Mouse (Mus musculus) gastrocnemius, adult 2 months (tissue): ENCODE measurements around the gene Cdc14a. TPM values are rescaled to one million over a fixed set of nuclear protein-coding genes. Genes with fewer than 3 reads are reported as not detected.
"Not testable (repeated sequence)": the region's sequence is repeated elsewhere in the genome, so short reads cannot be mapped to it uniquely, and the experiment has no call there.

Experiments
- DNase-seq: peaks from one replicate; pipeline ENCODE4 v3.0.0; 2022
- H3K27ac ChIP-seq: fragments of 200-600 bp; 2 replicates; pipeline ENCODE4 v1.8.1; 2022; ENCODE audit warnings: mild to moderate bottlenecking
- H3K4me3 ChIP-seq: fragments of 200-600 bp; 2 replicates; pipeline ENCODE4 v1.8.1; 2022; ENCODE audit warnings: mild to moderate bottlenecking, moderate library complexity
- CTCF ChIP-seq: fragments of 200-600 bp; IDR thresholded peaks from 2 replicates; pipeline ENCODE4 v1.8.1; 2022; ENCODE audit warnings: antibody characterized with exemption, mild to moderate bottlenecking, moderate library complexity
- intact Hi-C: fragments of 180-260 bp; cut with DNase I; formaldehyde crosslinking; loops from one replicate; pipeline ENCODE4 v1.15.1; 2025
- total RNA-seq, 2 experiments: library from RNA; stranded (reverse); gene quantifications; 2 replicates each; pipeline ENCODE4 v1.2.3; 2021

Cdc14a gene
- total RNA-seq, 2 experiments from 2014 or later = 19.3 to 28.5 TPM

GRCm38 (mm10) chr3:116355026-116355788, 68.6 kb downstream of the Cdc14a start:
- no peak for TF ChIP-seq CTCF
- intact Hi-C loops = no loop called here
- DNase-seq = no peak
- peak overlapping the region; percentile 43; the same call in 1 of the 2 replicates for H3K27ac ChIP-seq
- no peak overlapping the region for H3K4me3 ChIP-seq

DNA sequence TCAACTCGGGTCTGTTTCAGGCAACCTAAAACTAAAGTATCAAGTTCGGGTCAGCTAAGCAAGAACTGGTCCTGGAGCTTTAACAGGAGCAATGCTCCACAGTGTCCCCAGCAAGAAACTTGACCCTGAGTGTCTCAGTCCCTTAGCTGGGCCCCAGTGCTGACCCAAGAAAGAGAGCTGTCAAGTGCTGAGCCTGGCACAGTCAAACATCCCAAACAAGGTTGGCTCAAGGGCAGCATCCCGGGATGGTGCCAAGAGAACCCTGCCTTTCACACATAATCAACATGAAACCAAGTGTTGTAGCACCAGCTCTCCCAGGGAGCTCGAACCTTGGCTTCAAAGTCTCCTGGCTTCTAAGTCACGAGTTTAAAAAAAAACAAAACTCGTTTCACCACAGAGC, 71.3 kb downstream of the Cdc14a start:
- H3K4me3 ChIP-seq = peak overlapping the region; percentile 40
- H3K27ac ChIP-seq = peak overlapping the region; percentile 82
- DNase-seq = peak; percentile 88
- intact Hi-C loops = loop anchor here (5.0 kb wide), 1 partner anchor 45 kb away; no protein-coding TSS in a partner anchor
- TF ChIP-seq CTCF = no peak

DNA sequence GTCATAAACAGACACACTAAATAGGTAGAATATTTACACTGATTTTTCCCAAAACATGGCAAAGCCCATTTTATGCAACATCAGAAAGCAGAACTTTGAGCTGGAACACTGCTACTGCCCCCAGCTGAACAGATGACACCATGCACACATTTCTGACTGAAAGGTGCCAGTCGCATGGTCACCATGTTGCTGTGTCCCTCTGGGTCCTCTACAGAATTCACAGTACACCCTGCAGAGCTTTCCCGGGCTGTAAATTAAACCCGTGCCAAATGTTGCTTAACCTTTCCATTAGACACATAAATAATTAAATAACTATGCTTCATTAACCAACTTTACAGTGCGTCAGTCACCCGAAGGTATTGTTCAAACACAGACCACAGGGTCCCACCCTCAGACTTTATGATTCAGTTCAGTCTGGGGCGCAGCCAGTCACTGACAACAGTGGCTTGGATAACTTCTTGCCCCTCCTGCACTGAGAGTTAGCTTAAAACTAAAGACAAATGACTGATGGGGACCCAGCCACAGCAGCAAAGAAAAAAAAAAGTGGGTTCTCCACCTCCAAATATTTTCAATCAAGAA, 73.4 kb downstream of the Cdc14a start:
- no peak overlapping the region for H3K4me3 ChIP-seq
- no peak for TF ChIP-seq CTCF
- peak overlapping the region; percentile 82; the same call in 1 of the 2 replicates for H3K27ac ChIP-seq
- DNase-seq = no peak
- intact Hi-C loops = loop anchor here (5.0 kb wide), 1 partner anchor 47 kb away; no protein-coding TSS in a partner anchor

GRCm38 (mm10) chr3:116347571-116347970, 76.3 kb downstream of the Cdc14a start:
- H3K4me3 ChIP-seq, DNase-seq, H3K27ac ChIP-seq, intact Hi-C loops: not testable (repeated sequence)

- Histone ChIP-seq H3K4me3 (no peak overlapping the region), H3K27ac (no peak overlapping the region)
- no peak for DNase-seq
- intact Hi-C loops = no loop called here
- TF ChIP-seq CTCF = no peak
Observed at GRCm38 (mm10) chr3:116345245-116345644, 78.6 kb downstream of the Cdc14a start.

DNA sequence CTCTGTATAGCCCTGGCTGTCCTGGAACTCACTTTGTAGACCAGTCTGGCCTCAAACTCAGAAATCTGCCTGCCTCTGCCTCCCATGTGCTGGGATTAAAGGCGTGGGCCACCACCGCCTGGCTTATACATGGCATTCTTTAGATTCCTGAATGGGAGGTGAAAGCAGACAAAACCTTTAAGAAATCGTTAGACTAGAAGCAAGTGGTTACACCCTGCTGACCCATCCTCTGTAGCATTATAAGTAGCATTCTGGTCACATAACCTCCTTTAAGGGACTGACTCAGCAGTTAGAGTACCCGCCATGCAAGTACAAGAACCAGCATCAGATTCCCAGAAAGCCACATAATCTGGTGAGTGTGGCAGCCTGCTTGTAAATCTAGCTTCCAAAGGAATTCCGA, 81.6 kb downstream of the Cdc14a start:
- DNase-seq = no peak
- intact Hi-C loops = no loop called here
- Histone ChIP-seq H3K27ac (peak overlapping the region; percentile 43; the same call in 1 of the 2 replicates), H3K4me3 (no peak overlapping the region)
- TF ChIP-seq CTCF = no peak

DNA sequence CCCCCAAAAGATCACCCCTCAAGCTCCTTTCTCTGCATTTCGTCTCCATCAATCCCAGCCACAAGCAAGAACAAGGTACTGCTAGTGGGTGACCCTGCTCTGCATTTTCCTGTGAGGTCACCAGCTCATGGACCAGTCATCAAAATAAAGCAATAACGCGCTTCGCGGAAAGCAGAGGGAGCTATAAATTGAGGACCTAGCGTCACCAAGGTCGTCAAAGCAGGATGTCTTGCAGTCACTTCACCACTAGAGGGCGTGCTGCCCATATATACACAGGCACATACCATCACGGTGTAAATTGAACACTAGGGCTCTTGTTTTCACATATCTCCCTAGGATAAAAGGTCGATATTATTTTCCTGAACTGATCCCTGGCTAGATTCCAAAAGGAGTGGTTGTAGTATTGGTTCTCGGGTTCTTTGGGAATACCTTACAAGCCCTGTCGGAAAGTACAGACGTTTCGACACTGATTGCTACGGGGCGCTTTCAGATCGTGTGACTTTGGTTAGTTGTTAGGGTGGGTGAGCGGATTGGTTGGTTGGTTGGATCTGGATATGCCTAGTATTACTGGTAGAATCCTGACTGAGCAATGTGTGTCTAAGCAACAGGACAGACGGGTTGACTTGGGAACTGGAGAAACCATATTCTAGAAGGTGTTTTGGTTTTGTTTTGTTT, 82.7 kb downstream of the Cdc14a start:
- intact Hi-C loops = loop anchor here (2.0 kb wide), 1 partner anchor 84 kb away; the partner anchor contains the start of gene Cdc14a
- Histone ChIP-seq H3K27ac (peak overlapping the region; percentile 72), H3K4me3 (peak overlapping the region; percentile 58)
- TF ChIP-seq CTCF = peak; percentile 94
- DNase-seq = peak; percentile 79

DNA sequence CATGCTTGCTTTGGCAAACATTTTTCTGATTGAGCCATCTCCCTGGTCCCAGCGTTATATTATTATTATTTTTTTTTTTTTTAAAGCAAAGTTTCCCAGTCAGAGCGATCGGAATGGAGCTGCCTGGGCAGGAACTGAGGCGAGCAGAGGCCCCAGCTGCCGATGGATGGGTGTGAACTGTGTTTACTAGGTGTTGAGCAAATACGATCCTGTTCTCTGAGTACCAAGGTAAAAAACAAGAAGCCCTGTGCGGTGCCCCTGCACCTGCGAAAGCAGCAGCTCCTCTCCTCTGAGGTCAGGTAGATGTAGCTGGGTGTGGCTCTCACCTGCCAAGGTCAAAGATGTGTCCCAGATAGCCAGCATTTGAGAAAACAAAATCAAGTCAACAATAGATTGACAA, 83.6 kb downstream of the Cdc14a start:
- no peak for DNase-seq
- TF ChIP-seq CTCF = no peak
- intact Hi-C loops = loop anchor here (2.0 kb wide), 1 partner anchor 85 kb away; the partner anchor contains the start of gene Cdc14a
- no peak overlapping the region for H3K27ac ChIP-seq
- H3K4me3 ChIP-seq = no peak overlapping the region

DNA sequence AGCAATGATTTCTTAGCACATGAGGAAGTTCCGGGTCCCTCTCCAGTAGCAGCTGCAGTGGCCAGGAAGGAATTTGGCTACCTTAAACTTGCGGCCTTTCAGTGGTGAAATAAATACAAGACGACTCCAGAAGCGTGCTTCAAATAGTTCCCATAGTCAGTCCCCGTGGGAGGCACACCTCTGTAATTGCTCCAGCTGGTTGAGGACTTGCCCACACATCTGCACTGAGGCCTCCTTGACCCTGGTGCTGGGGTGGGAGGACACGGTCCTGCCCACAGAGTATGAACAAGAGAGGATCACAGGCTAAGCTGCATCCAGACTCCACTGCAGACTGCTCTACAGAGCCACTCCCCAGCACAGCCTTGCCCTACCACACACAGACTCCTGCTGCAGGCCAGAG, 85.2 kb downstream of the Cdc14a start:
- no peak for TF ChIP-seq CTCF
- Histone ChIP-seq H3K4me3 (no peak overlapping the region), H3K27ac (no peak overlapping the region)
- intact Hi-C loops = loop anchor here (10.0 kb wide), 1 partner anchor 226 kb away; the partner anchor contains the start of gene Lrrc39
- DNase-seq = peak; percentile 71

- H3K27ac ChIP-seq = no peak overlapping the region
- no peak overlapping the region for H3K4me3 ChIP-seq
- intact Hi-C loops = loop anchor here (10.0 kb wide), 1 partner anchor 227 kb away; the partner anchor contains the start of gene Lrrc39
- no peak for TF ChIP-seq CTCF
- DNase-seq = no peak
Observed at GRCm38 (mm10) chr3:116337840-116338239, 86.0 kb downstream of the Cdc14a start.

- H3K27ac ChIP-seq = peak overlapping the region; percentile 6; the same call in 1 of the 2 replicates
- intact Hi-C loops = loop anchor here (10.0 kb wide), 1 partner anchor 230 kb away; the partner anchor contains the start of gene Lrrc39
Observed at GRCm38 (mm10) chr3:116335036-116335435, 88.8 kb downstream of the Cdc14a start.

DNA sequence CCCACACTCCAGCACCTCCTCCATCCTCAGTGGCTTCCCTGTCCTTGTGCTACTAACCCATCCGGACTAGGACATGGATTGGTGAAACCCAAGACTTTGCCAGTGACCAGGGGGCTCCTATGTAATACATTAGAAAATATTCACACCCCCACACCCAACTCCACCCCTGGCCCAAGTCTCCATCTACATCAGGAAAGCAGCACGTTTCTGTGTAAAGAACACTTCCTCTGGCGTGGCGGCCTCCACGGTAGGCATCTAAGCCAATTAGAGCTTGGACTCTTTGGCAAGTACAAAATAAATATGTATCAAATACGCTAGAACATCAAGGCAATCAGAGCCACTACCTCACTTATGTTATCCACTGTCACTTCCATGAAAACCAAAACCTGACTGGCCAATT, 90.1 kb downstream of the Cdc14a start:
- DNase-seq = no peak
- no peak overlapping the region for H3K4me3 ChIP-seq
- intact Hi-C loops = loop anchor here (2.0 to 10.0 kb wide), 4 partner anchors 161 to 504 kb away; partner anchors contain the start of genes Lrrc39 and Rtca
- H3K27ac ChIP-seq = no peak overlapping the region
- TF ChIP-seq CTCF = no peak

More at GRCm38 (mm10) chr3:116335036-116335435, 88.8 kb downstream of the Cdc14a start:
- H3K4me3 ChIP-seq = no peak overlapping the region
- no peak for DNase-seq
- no peak for TF ChIP-seq CTCF
